Mouse (Mus musculus): ENCODE data around the gene Son.

- TF ChIP-seq CTCF (conservative IDR thresholded peaks at IDR 0.05; ENCODE audit: insufficient read depth, insufficient read length, low read depth, low read length): no peak
- TF ChIP-seq POLR2A (IDR thresholded peaks at IDR 0.05; ENCODE audit: low read depth, low read length): no peak
These were observed 39.1 kb downstream of the Son start for GRCm38 (mm10) chr16:91686369-91686768.
